In the genomic region with DNA sequence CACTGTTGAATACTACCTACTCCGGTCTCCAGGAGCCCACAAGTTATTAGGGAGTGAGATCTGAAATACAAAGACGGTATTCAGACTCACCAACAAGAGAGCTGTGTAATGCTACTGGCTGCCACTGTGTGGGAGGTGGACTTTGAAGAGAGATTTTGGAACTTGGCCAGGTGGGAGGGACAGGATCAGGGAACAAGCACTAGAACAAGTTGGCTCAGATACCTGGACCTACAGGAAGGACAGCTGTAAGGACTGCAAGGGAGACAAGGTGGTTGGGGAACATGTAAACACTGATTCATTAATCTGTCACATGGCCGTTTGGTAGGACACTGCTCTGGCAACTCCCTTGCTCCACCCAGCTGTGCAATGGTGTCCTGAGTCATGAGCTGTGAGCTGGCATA, we compare ENCODE assay signal across 9 mouse cellular contexts. TPM values are rescaled to one million over a fixed set of nuclear protein-coding genes. Genes with fewer than 3 reads are reported as not detected.
DNase-seq lines count a peak whose midpoint lies in the region; ATAC-seq and TF ChIP-seq lines count a peak whose summit lies in the region.
"Had no signal": no experiment of that assay in that cellular context is flagged by ENCODE, and none has a peak within 500 bp of the region (broad histone marks: within the 10 kb centered on the region; RNA-seq: fewer than 3 reads in every experiment).

No protein-coding gene starts in this region.

- H3K27me3 ChIP-seq in hindbrain, embryonic 13.5 days: no peaks in the 10 kb centered on the region
- no peaks in the 10 kb centered on the region for H3K27me3 ChIP-seq in hindbrain, embryonic 10.5 days (ENCODE audit: insufficient read depth, poor library complexity, severe bottlenecking)
- no peaks in the 10 kb centered on the region for H3K27me3 ChIP-seq in Patski
- no peaks in the 10 kb centered on the region for H3K27me3 ChIP-seq in intestine, embryonic 16.5 days (replicated peaks; ENCODE audit: control insufficient read depth, insufficient read depth, low read length)
- H3K27me3 ChIP-seq in forebrain, embryonic 16.5 days (replicated peaks; ENCODE audit: control insufficient read depth, insufficient read depth, low read length): no peaks in the 10 kb centered on the region
- H3K27me3 ChIP-seq in forebrain, postnatal 0 days (ENCODE audit: insufficient read depth, low read length): no peaks in the 10 kb centered on the region

- CTCF ChIA-PET in Patski (lab: Charles Lee): no interaction called here

- peak; percentile 52; the same call in 1 of the 2 replicates for ATAC-seq in hindbrain, embryonic 13.5 days (ENCODE audit: low FRiP score)
- ATAC-seq in Patski: peak; percentile 82
- ATAC-seq in intestine, embryonic 16.5 days: peak; percentile 96
- no peak; the same call in 1 of the 2 replicates for ATAC-seq in forebrain, embryonic 16.5 days
- no peak; the same call in 1 of the 2 replicates for ATAC-seq in forebrain, postnatal 0 days

- H3K4me3 ChIP-seq in hindbrain, embryonic 13.5 days: no peak overlapping the region
- no peak overlapping the region for H3K4me3 ChIP-seq in hindbrain, embryonic 10.5 days
- H3K4me3 ChIP-seq in intestine, embryonic 16.5 days (ENCODE audit: low read length): no peak overlapping the region
- no peak overlapping the region for H3K4me3 ChIP-seq in forebrain, embryonic 16.5 days (replicated peaks; ENCODE audit: low read length)
- no peak overlapping the region for H3K4me3 ChIP-seq in forebrain, postnatal 0 days (ENCODE audit: low read depth, low read length)
- H3K4me3 ChIP-seq: megakaryocyte, embryonic 14.5 days had no signal

- no peak overlapping the region for H3K27ac ChIP-seq in hindbrain, embryonic 13.5 days
- no peak overlapping the region for H3K27ac ChIP-seq in hindbrain, embryonic 10.5 days
- peak overlapping the region; percentile 61 for H3K27ac ChIP-seq in intestine, embryonic 16.5 days (ENCODE audit: low read length)
- H3K27ac ChIP-seq in forebrain, embryonic 16.5 days (ENCODE audit: low read length): no peak overlapping the region
- H3K27ac ChIP-seq in forebrain, postnatal 0 days (ENCODE audit: low read depth, low read length): no peak overlapping the region

- POLR2A ChIA-PET in Patski (lab: Charles Lee): no interaction called here

- H3K9ac ChIP-seq in hindbrain, embryonic 13.5 days: no peak overlapping the region
- no peak overlapping the region for H3K9ac ChIP-seq in intestine, embryonic 16.5 days (ENCODE audit: low read depth, low read length)
- no peak overlapping the region for H3K9ac ChIP-seq in forebrain, embryonic 16.5 days (replicated peaks; ENCODE audit: low read depth, low read length)
- H3K9ac ChIP-seq in forebrain, postnatal 0 days: no peak overlapping the region

- 71% methylated on average over 3 of the region's 3 CpGs for WGBS in hindbrain, embryonic 13.5 days
- WGBS in hindbrain, embryonic 10.5 days: 78% methylated on average over 3 of the region's 3 CpGs
- WGBS in intestine, embryonic 16.5 days: 39% methylated on average over 3 of the region's 3 CpGs
- WGBS in forebrain, embryonic 16.5 days: 32% methylated on average over 3 of the region's 3 CpGs
- WGBS in forebrain, postnatal 0 days: 25% methylated on average over 3 of the region's 3 CpGs

- H3K4me2 ChIP-seq in hindbrain, embryonic 13.5 days: no peak overlapping the region
- H3K4me2 ChIP-seq in intestine, embryonic 16.5 days (ENCODE audit: low read depth, low read length): no peak overlapping the region
- H3K4me2 ChIP-seq in forebrain, embryonic 16.5 days (ENCODE audit: low read length): no peak overlapping the region
- no peak overlapping the region for H3K4me2 ChIP-seq in forebrain, postnatal 0 days (ENCODE audit: low read depth)

- H3K36me3 ChIP-seq in hindbrain, embryonic 13.5 days: no peaks in the 10 kb centered on the region
- no peaks in the 10 kb centered on the region for H3K36me3 ChIP-seq in hindbrain, embryonic 10.5 days
- H3K36me3 ChIP-seq in intestine, embryonic 16.5 days (ENCODE audit: control insufficient read depth, insufficient read depth, low read length): no peaks in the 10 kb centered on the region
- no peaks in the 10 kb centered on the region for H3K36me3 ChIP-seq in forebrain, embryonic 16.5 days (ENCODE audit: control insufficient read depth, insufficient read depth)
- no peaks in the 10 kb centered on the region for H3K36me3 ChIP-seq in forebrain, postnatal 0 days (ENCODE audit: insufficient read depth)

- H3K4me1 ChIP-seq in hindbrain, embryonic 13.5 days (replicated peaks): no peaks in the 10 kb centered on the region
- 0 out of 2 replicates have a peak, but pooled peaks cover 5% of the 10 kb centered on the region for H3K4me1 ChIP-seq in hindbrain, embryonic 10.5 days (replicated peaks)
- no peaks in the 10 kb centered on the region for H3K4me1 ChIP-seq in intestine, embryonic 16.5 days (ENCODE audit: control insufficient read depth, insufficient read depth, low read length)
- H3K4me1 ChIP-seq in forebrain, embryonic 16.5 days (replicated peaks; ENCODE audit: control insufficient read depth, insufficient read depth, low read length): no peaks in the 10 kb centered on the region
- H3K4me1 ChIP-seq in forebrain, postnatal 0 days (ENCODE audit: insufficient read depth): no peaks in the 10 kb centered on the region
- H3K4me1 ChIP-seq: megakaryocyte, embryonic 14.5 days had no signal

- in situ Hi-C loops in Patski (cut with MboI; ENCODE audit: low pct_unique_long_range_greater_than_20kb): no loop called here

- no peak for DNase-seq in hindbrain, embryonic 10.5 days (ENCODE audit: low spot score)
- no peak for DNase-seq in Patski (ENCODE audit: low read depth, low spot score)
- DNase-seq in lung, postnatal 25 days (ENCODE audit: low spot score): peak; percentile 86
- DNase-seq in forebrain, postnatal 0 days: no peak
- DNase-seq in embryo, embryonic 11 days: no peak

- no peaks in the 10 kb centered on the region for H3K9me3 ChIP-seq in hindbrain, embryonic 13.5 days
- peaks cover 4% of the 10 kb centered on the region; the same call in 1 of the 2 replicates for H3K9me3 ChIP-seq in hindbrain, embryonic 10.5 days
- H3K9me3 ChIP-seq in intestine, embryonic 16.5 days (ENCODE audit: control insufficient read depth, low read length): peaks cover 6% of the 10 kb centered on the region; the same call in 1 of the 2 replicates
- no peaks in the 10 kb centered on the region for H3K9me3 ChIP-seq in forebrain, embryonic 16.5 days (ENCODE audit: control insufficient read depth, low read length)
- H3K9me3 ChIP-seq in forebrain, postnatal 0 days (ENCODE audit: low read length): no peaks in the 10 kb centered on the region

- no peak for TF ChIP-seq CTCF in Patski (IDR thresholded peaks at IDR 0.05)
- no peak for TF ChIP-seq CTCF in forebrain, postnatal 0 days (IDR thresholded peaks at IDR 0.05; ENCODE audit: low read depth)

RNA-seq across cellular contexts. Expression of gene Sowahc, which starts 19.4 kb away (rescaled TPM):
- 17.0 TPM in 2 replicates for polyA plus RNA-seq in hindbrain, embryonic 13.5 days (2015; fragmentation: Nextera tagmentation; extraction: Ambion mirVana)
- 11.2 and 12.3 TPM in 2 replicates for polyA plus RNA-seq in hindbrain, embryonic 10.5 days (2016; fragmentation: Nextera tagmentation; extraction: Ambion mirVana)
- polyA plus RNA-seq in Patski (2021): 5.9 TPM
- 11.2 and 11.7 TPM in 2 replicates for polyA plus RNA-seq in intestine, embryonic 16.5 days (2015; fragmentation: Nextera tagmentation; extraction: Ambion mirVana)
- polyA plus RNA-seq in forebrain, embryonic 16.5 days (2015; fragmentation: Nextera tagmentation; extraction: Ambion mirVana): 20.4 and 21.0 TPM in 2 replicates
- total RNA-seq in forebrain, postnatal 0 days (2014; rRNA removed): 29.6 and 33.3 TPM in 2 replicates
- 9.3 and 13.4 TPM in 2 replicates for polyA plus RNA-seq in forebrain, postnatal 0 days (2015; fragmentation: Nextera tagmentation; extraction: Ambion mirVana)

RNA-seq across cellular contexts. Expression of gene Sept10, which starts 19.5 kb away (rescaled TPM):
- polyA plus RNA-seq in hindbrain, embryonic 13.5 days (2015; fragmentation: Nextera tagmentation; extraction: Ambion mirVana): 19.6 and 22.7 TPM in 2 replicates
- polyA plus RNA-seq in hindbrain, embryonic 10.5 days (2016; fragmentation: Nextera tagmentation; extraction: Ambion mirVana): 22.2 and 28.4 TPM in 2 replicates
- polyA plus RNA-seq in Patski (2021): 47.3 TPM
- 24.6 and 25.6 TPM in 2 replicates for polyA plus RNA-seq in intestine, embryonic 16.5 days (2015; fragmentation: Nextera tagmentation; extraction: Ambion mirVana)
- polyA plus RNA-seq in forebrain, embryonic 16.5 days (2015; fragmentation: Nextera tagmentation; extraction: Ambion mirVana): 21.7 and 28.3 TPM in 2 replicates
- 9.8 and 13.4 TPM in 2 replicates for total RNA-seq in forebrain, postnatal 0 days (2014; rRNA removed)
- 13.1 and 13.6 TPM in 2 replicates for polyA plus RNA-seq in forebrain, postnatal 0 days (2015; fragmentation: Nextera tagmentation; extraction: Ambion mirVana)

Comparison
In these comparisons a context has a peak if more than half of its experiments do, and no peak if none do; other contexts are left out.
1. ATAC-seq: peak in hindbrain, embryonic 13.5 days (single experiment), Patski (single experiment) and intestine, embryonic 16.5 days (single experiment); none in forebrain, embryonic 16.5 days (single experiment) and forebrain, postnatal 0 days (single experiment).